Mouse (Mus musculus) liver, postnatal 0 days (tissue): ENCODE measurements around the gene Tgfbi.

Experiments
- CTCF ChIP-seq: sonication (generic); IDR thresholded peaks from 2 replicates; pipeline ENCODE4 v1.5.1; 2016; ENCODE audit warnings: antibody characterized with exemption, low read depth
- EP300 ChIP-seq: IDR thresholded peaks from 2 replicates; pipeline ENCODE4 v1.6.1; 2016; ENCODE audit warnings: antibody characterized with exemption, low read depth, mild to moderate bottlenecking

- no peak for TF ChIP-seq EP300
- TF ChIP-seq CTCF = no peak
These were observed 34.2 kb upstream of the Tgfbi start for GRCm38 (mm10) chr13:56575074-56575473.
